Mouse (Mus musculus) intestine, embryonic 15.5 days (tissue): ENCODE measurements around the gene Rps6kb2. TPM values are rescaled to one million over a fixed set of nuclear protein-coding genes. Genes with fewer than 3 reads are reported as not detected.
A peak's percentile ranks its signal among the peaks of the same experiment; 100 is the strongest.
"Not testable (repeated sequence)": the region's sequence is repeated elsewhere in the genome, so short reads cannot be mapped to it uniquely, and the experiment has no call there.

Source experiments
- ATAC-seq: fragments of 200-750 bp; cut with Nextera tagmentation; 2 replicates; pipeline ENCODE4 v1.8.0; 2017; ENCODE audit warnings: moderate TSS enrichment, moderate library complexity
- H3K27ac ChIP-seq: fragments of 300-500 bp; sonication (generic); 2 replicates; pipeline ENCODE4 v1.5.1; 2015; ENCODE audit warnings: mild to moderate bottlenecking, inconsistent platforms
- H3K27me3 ChIP-seq: fragments of 300-500 bp; sonication (generic); replicated peaks from 2 replicates; pipeline ENCODE4 v1.6.1; 2015; ENCODE audit warnings: inconsistent platforms
- H3K36me3 ChIP-seq: fragments of 300-500 bp; sonication (generic); 2 replicates; pipeline ENCODE4 v1.6.1; 2015; ENCODE audit warnings: inconsistent platforms
- H3K4me1 ChIP-seq: fragments of 300-500 bp; sonication (generic); replicated peaks from 2 replicates; pipeline ENCODE4 v1.6.1; 2015; ENCODE audit warnings: inconsistent platforms
- H3K4me2 ChIP-seq: fragments of 300-500 bp; sonication (generic); replicated peaks from 2 replicates; pipeline ENCODE4 v1.6.1; 2015; ENCODE audit warnings: mild to moderate bottlenecking, inconsistent platforms
- H3K4me3 ChIP-seq: fragments of 300-500 bp; sonication (generic); replicated peaks from 2 replicates; pipeline ENCODE4 v1.5.1; 2015; ENCODE audit warnings: inconsistent platforms
- H3K9ac ChIP-seq: fragments of 300-500 bp; sonication (generic); 2 replicates; pipeline ENCODE4 v1.6.1; 2015; ENCODE audit warnings: inconsistent platforms
- H3K9me3 ChIP-seq: fragments of 300-500 bp; sonication (generic); 2 replicates; pipeline ENCODE4 v1.6.1; 2016; ENCODE audit warnings: inconsistent platforms
- WGBS: fragments of 180-500 bp; shearing (Covaris S2); methylation state at CpG from one replicate; pipeline ENCODE4 v1.1.7; 2015; 5-methylcytosine and 5-hydroxymethylcytosine counted together
- polyA plus RNA-seq: library from polyadenylated mRNA; unstranded; fragments of >200 nt; fragmentation: Nextera tagmentation; extraction: Ambion mirVana; gene quantifications from 2 replicates; pipeline ENCODE4 v1.2.1, GENCODE M21; 2015

The Rps6kb2 gene
- polyA plus RNA-seq, 1 experiment from 2014 or later: 40.7 TPM

- H3K9me3 ChIP-seq: no peaks in the 10 kb centered on the region
- WGBS: 86% methylated on average over 7 of the region's 7 CpGs
- H3K27ac ChIP-seq: no peak within 1 kb of the TSS
- H3K27me3 ChIP-seq: no peaks in the 10 kb centered on the region
- ATAC-seq: no peak
- H3K4me2 ChIP-seq: no peak within 1 kb of the TSS
- no peak within 1 kb of the TSS for H3K4me3 ChIP-seq
- no peak within 1 kb of the TSS for H3K9ac ChIP-seq
- H3K4me1 ChIP-seq: peaks cover 6% of the 10 kb centered on the region
- H3K36me3 ChIP-seq: no peaks in the 10 kb centered on the region
Measured at GRCm38 (mm10) chr19:4143759-4144268, 19.3 kb downstream of the Rps6kb2 start, which contains the start of gene Cabp4. Gene Cabp4 (minus strand): TSS chr19:4144033.

GRCm38 (mm10) chr19:4142416-4143173, 20.6 kb downstream of the Rps6kb2 start:
- H3K4me3 ChIP-seq: no peak overlapping the region
- no peak overlapping the region for H3K4me2 ChIP-seq
- H3K27ac ChIP-seq: no peak overlapping the region
- H3K9ac ChIP-seq: no peak overlapping the region
- peaks cover 2% of the 10 kb centered on the region; the same call in 1 of the 2 replicates for H3K4me1 ChIP-seq
- ATAC-seq: no peak
- no peaks in the 10 kb centered on the region for H3K27me3 ChIP-seq
- H3K9me3 ChIP-seq: no peaks in the 10 kb centered on the region
- no peaks in the 10 kb centered on the region for H3K36me3 ChIP-seq
- WGBS: 86% methylated on average over 18 of the region's 18 CpGs

GRCm38 (mm10) chr19:4140147-4140546, 23.0 kb downstream of the Rps6kb2 start:
- no peaks in the 10 kb centered on the region for H3K27me3 ChIP-seq
- WGBS: 81% methylated on average over 6 of the region's 6 CpGs
- H3K9ac ChIP-seq: no peak overlapping the region
- H3K4me3 ChIP-seq: no peak overlapping the region
- ATAC-seq: no peak
- H3K27ac ChIP-seq: no peak overlapping the region
- H3K4me2 ChIP-seq: no peak overlapping the region
- H3K36me3 ChIP-seq: no peaks in the 10 kb centered on the region
- no peaks in the 10 kb centered on the region for H3K9me3 ChIP-seq
- H3K4me1 ChIP-seq: no peaks in the 10 kb centered on the region

- H3K27ac ChIP-seq: no peak within 1 kb of the TSS
- H3K4me3 ChIP-seq: no peak within 1 kb of the TSS
- no peak within 1 kb of the TSS for H3K4me2 ChIP-seq
- no peaks in the 10 kb centered on the region for H3K27me3 ChIP-seq
- ATAC-seq: no peak
- no peaks in the 10 kb centered on the region for H3K36me3 ChIP-seq
- no peak within 1 kb of the TSS for H3K9ac ChIP-seq
- no peaks in the 10 kb centered on the region for H3K4me1 ChIP-seq
- H3K9me3 ChIP-seq: no peaks in the 10 kb centered on the region
- WGBS: 82% methylated on average over 2 of the region's 2 CpGs
Measured at GRCm38 (mm10) chr19:4139446-4139845, 23.7 kb downstream of the Rps6kb2 start, which contains the start of gene Gpr152. Gene Gpr152 (plus strand): TSS chr19:4139787.

GRCm38 (mm10) chr19:4137913-4138312, 25.2 kb downstream of the Rps6kb2 start:
- Histone ChIP-seq H3K4me2 (no peak overlapping the region), H3K27me3 (no peaks in the 10 kb centered on the region), H3K4me1 (no peaks in the 10 kb centered on the region), H3K9me3 (no peaks in the 10 kb centered on the region), H3K36me3 (peaks cover under 1% of the 10 kb centered on the region; the same call in 1 of the 2 replicates), H3K27ac (no peak overlapping the region), H3K4me3 (no peak overlapping the region), H3K9ac (no peak overlapping the region)
- ATAC-seq: no peak
- WGBS: 80% methylated on average over 5 of the region's 5 CpGs

GRCm38 (mm10) chr19:4136463-4136862, 26.7 kb downstream of the Rps6kb2 start:
- Histone ChIP-seq H3K9ac (no peak overlapping the region), H3K27me3 (no peaks in the 10 kb centered on the region), H3K4me2 (no peak overlapping the region), H3K4me1 (no peaks in the 10 kb centered on the region), H3K9me3 (no peaks in the 10 kb centered on the region), H3K27ac (no peak overlapping the region), H3K4me3 (no peak overlapping the region), H3K36me3 (peaks cover 12% of the 10 kb centered on the region)
- WGBS: 81% methylated on average over 5 of the region's 5 CpGs
- no peak for ATAC-seq

- not testable (repeated sequence) for H3K4me2 ChIP-seq, H3K27me3 ChIP-seq, H3K9ac ChIP-seq, H3K27ac ChIP-seq, H3K9me3 ChIP-seq, H3K4me3 ChIP-seq, H3K4me1 ChIP-seq
- peak; percentile 50 for ATAC-seq
- 20% methylated on average over 8 of the region's 8 CpGs for WGBS
- H3K36me3 ChIP-seq: peaks cover 12% of the 10 kb centered on the region
Measured at GRCm38 (mm10) chr19:4135963-4136345, 27.2 kb downstream of the Rps6kb2 start.

GRCm38 (mm10) chr19:4135229-4135962, 27.8 kb downstream of the Rps6kb2 start:
- not testable (repeated sequence) for ATAC-seq, H3K4me1 ChIP-seq, H3K9ac ChIP-seq, H3K4me2 ChIP-seq, H3K9me3 ChIP-seq, H3K27ac ChIP-seq, H3K27me3 ChIP-seq, H3K4me3 ChIP-seq
- H3K36me3 ChIP-seq: peaks cover 12% of the 10 kb centered on the region
- WGBS: 83% methylated on average over 6 of the region's 6 CpGs

GRCm38 (mm10) chr19:4134354-4134753, 28.8 kb downstream of the Rps6kb2 start:
- Histone ChIP-seq H3K4me1 (no peaks in the 10 kb centered on the region), H3K4me2 (no peak overlapping the region), H3K27ac (no peak overlapping the region), H3K27me3 (no peaks in the 10 kb centered on the region), H3K36me3 (peaks cover 17% of the 10 kb centered on the region), H3K9me3 (no peaks in the 10 kb centered on the region), H3K4me3 (no peak overlapping the region), H3K9ac (no peak overlapping the region)
- ATAC-seq: no peak
- WGBS: 97% methylated on average over 4 of the region's 4 CpGs

GRCm38 (mm10) chr19:4131768-4132167, 31.4 kb downstream of the Rps6kb2 start:
- H3K9me3 ChIP-seq: no peaks in the 10 kb centered on the region
- 85% methylated on average over 2 of the region's 2 CpGs for WGBS

GRCm38 (mm10) chr19:4131075-4131474, 32.1 kb downstream of the Rps6kb2 start:
- 91% methylated on average over 5 of the region's 5 CpGs for WGBS
- no peak for ATAC-seq
- Histone ChIP-seq H3K27me3 (no peaks in the 10 kb centered on the region), H3K4me3 (no peak overlapping the region), H3K36me3 (peaks cover 20% of the 10 kb centered on the region), H3K4me1 (peaks cover 8% of the 10 kb centered on the region), H3K9me3 (no peaks in the 10 kb centered on the region), H3K27ac (no peak overlapping the region), H3K9ac (no peak overlapping the region), H3K4me2 (no peak overlapping the region)

More at GRCm38 (mm10) chr19:4131768-4132167, 31.4 kb downstream of the Rps6kb2 start:
- Histone ChIP-seq H3K4me3 (no peak overlapping the region), H3K4me2 (no peak overlapping the region), H3K9ac (no peak overlapping the region), H3K4me1 (peaks cover 4% of the 10 kb centered on the region), H3K36me3 (peaks cover 20% of the 10 kb centered on the region), H3K27ac (no peak overlapping the region), H3K27me3 (no peaks in the 10 kb centered on the region)
- ATAC-seq: no peak

- H3K36me3 ChIP-seq: peaks cover 20% of the 10 kb centered on the region
- no peak overlapping the region for H3K4me3 ChIP-seq
- no peaks in the 10 kb centered on the region for H3K9me3 ChIP-seq
- no peaks in the 10 kb centered on the region for H3K27me3 ChIP-seq
- 92% methylated on average over 4 of the region's 4 CpGs for WGBS
- no peak for ATAC-seq
- H3K9ac ChIP-seq: no peak overlapping the region
- no peak overlapping the region for H3K27ac ChIP-seq
- peaks cover 8% of the 10 kb centered on the region for H3K4me1 ChIP-seq
- no peak overlapping the region for H3K4me2 ChIP-seq
Measured at GRCm38 (mm10) chr19:4130106-4130505, 33.0 kb downstream of the Rps6kb2 start.
